Mouse (Mus musculus) olfactory bulb, adult 2 months (tissue): ENCODE data around the gene Polr2h.

Experiments used
- CTCF ChIP-seq: fragments of 200-500 bp; IDR thresholded peaks from 2 replicates; pipeline ENCODE4 v1.5.1; 2012; ENCODE audit warnings: low read depth, mild to moderate bottlenecking, low read length, moderate library complexity; ENCODE audit not compliant: insufficient read depth
- POLR2A ChIP-seq: fragments of 200-500 bp; IDR thresholded peaks from 2 replicates; pipeline ENCODE4 v1.6.1; 2012; ENCODE audit warnings: mild to moderate bottlenecking, low read depth, low read length, moderate library complexity; ENCODE audit not compliant: insufficient read depth

- TF ChIP-seq POLR2A = no peak
- no peak for TF ChIP-seq CTCF
These were observed 38.6 kb downstream of the Polr2h start for GRCm38 (mm10) chr16:20756052-20756451.
